Mouse (Mus musculus): ENCODE measurements around the gene Dhx34. TPM values are rescaled to one million over a fixed set of nuclear protein-coding genes. Genes with fewer than 3 reads are reported as not detected.
"Not testable (repeated sequence)": the region's sequence is repeated elsewhere in the genome, so short reads cannot be mapped to it uniquely, and the experiment has no call there.

Dhx34 gene
- 14.1 and 18.2 TPM in 2 replicates for polyA plus RNA-seq (2015; fragmentation: Nextera tagmentation; extraction: Ambion mirVana)

DNA sequence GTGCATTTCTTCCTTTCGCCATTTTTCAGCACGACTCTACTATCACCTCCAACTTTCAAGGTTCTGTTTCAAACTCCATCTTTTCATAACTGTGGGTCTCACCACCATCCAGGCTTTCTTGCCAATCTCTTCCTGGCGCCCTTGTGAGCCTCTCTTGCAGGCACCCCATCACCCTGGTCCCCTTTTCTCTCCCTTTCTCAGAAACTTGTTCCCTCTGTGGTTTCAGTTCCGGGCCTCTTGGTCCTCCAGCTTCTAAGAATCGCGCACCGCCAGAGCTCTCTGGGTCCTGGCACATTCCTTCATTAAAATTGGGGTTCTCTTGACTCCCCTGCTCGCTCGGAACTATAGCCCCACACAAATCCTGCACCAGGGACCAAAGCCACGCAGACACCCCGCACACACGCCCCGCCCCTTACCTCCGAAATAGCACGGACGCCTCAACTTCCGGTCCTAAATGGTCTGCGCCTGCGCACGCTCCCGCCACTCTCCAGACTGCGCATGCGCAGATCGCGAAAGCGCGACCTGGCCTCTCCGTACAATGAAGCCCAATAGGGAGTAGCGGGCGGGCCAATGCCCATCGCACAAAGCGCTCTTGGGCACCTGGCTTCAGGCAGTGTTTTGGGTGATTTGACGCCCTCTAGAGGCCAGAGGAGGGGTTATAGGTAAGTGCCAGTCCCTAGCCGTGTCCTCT is at the start of gene Dhx34:
Gene Dhx34, minus strand, starts transcription at position 456 of the 691 bp plus-strand sequence.
- Histone ChIP-seq H3K4me2 (peak within 1 kb of the TSS; percentile 66), H3K27ac (peak within 1 kb of the TSS; percentile 79), H3K9ac (peak within 1 kb of the TSS; percentile 69), H3K4me3 (replicated peaks) (peak within 1 kb of the TSS; percentile 65), H3K27me3 (no peaks in the 10 kb centered on the region), H3K9me3 (replicated peaks) (no peaks in the 10 kb centered on the region), H3K36me3 (peaks cover 25% of the 10 kb centered on the region), H3K4me1 (peaks cover 12% of the 10 kb centered on the region)
- peak; percentile 97 for ATAC-seq (replicated peaks; ENCODE audit: low FRiP score)
- WGBS: 2% methylated on average over 34 of the region's 34 CpGs

DNA sequence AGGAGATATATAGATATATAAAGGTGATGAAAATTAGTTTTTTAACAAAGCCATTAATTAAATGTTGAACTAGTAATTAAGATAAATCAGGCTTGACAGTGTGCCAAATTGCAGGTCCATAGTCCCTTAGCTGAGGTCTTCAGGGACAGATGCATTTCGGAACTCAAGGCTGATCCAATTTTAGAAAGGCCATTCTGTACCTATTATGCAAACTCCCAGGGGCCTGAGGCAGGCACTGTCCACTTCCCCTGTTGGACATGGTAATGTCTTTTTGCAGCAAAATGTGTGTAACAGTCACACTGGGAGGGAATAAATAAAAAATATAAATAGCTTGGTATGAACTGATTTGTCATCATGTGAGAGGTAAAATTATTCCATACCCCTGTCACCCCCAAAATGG is 49.3 kb upstream of the Dhx34 start:
- no peaks in the 10 kb centered on the region for H3K27me3 ChIP-seq
- no peak overlapping the region for H3K4me3 ChIP-seq (replicated peaks)
- H3K27ac ChIP-seq: no peak overlapping the region
- H3K9me3 ChIP-seq (replicated peaks): no peaks in the 10 kb centered on the region
- H3K36me3 ChIP-seq: peaks cover 14% of the 10 kb centered on the region
- no peak for ATAC-seq (replicated peaks; ENCODE audit: low FRiP score)
- H3K9ac ChIP-seq: no peak overlapping the region
- peaks cover 38% of the 10 kb centered on the region for H3K4me1 ChIP-seq
- 79% methylated on average over 1 of the region's 1 CpGs for WGBS
- H3K4me2 ChIP-seq: no peak overlapping the region

DNA sequence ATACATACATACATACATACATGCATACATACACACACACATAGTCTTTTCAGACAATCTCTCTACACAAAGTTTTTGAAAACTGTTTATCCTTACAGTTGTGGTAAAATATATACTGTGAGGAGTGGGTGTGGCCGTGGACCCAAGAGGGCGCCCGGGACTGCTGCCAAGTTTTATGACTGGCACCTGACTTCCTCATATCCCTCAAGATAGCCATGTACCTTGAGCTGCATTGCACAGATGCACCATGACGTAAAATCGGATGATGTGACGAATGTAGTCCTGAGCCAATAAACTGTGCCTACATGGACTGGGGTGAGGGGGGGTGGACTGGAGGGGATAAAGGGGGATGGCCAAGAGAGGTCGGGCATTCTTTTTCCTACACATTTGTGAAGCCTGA is 44.8 kb upstream of the Dhx34 start:
- not testable (repeated sequence) for H3K9me3 ChIP-seq (replicated peaks); ATAC-seq (replicated peaks; ENCODE audit: low FRiP score); H3K27me3 ChIP-seq; H3K4me2 ChIP-seq; H3K4me3 ChIP-seq (replicated peaks); H3K27ac ChIP-seq; H3K36me3 ChIP-seq; H3K9ac ChIP-seq; H3K4me1 ChIP-seq
- 86% methylated on average over 7 of the region's 7 CpGs for WGBS

DNA sequence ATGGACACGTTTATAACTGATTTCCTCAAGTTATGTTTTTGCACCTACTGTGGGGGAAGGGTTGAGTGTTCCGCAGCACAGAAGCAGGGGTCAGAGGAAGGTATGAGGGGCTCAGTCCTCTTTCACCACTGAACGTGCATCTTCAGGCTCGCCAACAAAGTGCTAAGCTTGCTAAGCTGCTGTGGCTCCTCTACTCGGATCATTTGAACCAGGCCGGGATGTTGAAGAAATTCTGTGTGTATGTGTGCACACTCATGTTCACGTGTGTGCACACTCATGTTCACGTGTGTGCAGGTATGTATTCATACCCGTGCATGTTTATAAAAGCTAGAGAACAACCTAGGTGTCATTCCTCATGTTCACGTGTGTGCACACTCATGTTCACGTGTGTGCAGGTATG is 44.0 kb upstream of the Dhx34 start:
- Histone ChIP-seq H3K9ac (no peak overlapping the region), H3K4me2 (no peak overlapping the region), H3K9me3 (replicated peaks) (peaks cover 3% of the 10 kb centered on the region; the same call in 1 of the 2 replicates), H3K4me3 (replicated peaks) (no peak overlapping the region), H3K27ac (no peak overlapping the region), H3K27me3 (no peaks in the 10 kb centered on the region), H3K36me3 (no peaks in the 10 kb centered on the region), H3K4me1 (no peaks in the 10 kb centered on the region)
- ATAC-seq (replicated peaks; ENCODE audit: low FRiP score): no peak
- 88% methylated on average over 11 of the region's 11 CpGs for WGBS

DNA sequence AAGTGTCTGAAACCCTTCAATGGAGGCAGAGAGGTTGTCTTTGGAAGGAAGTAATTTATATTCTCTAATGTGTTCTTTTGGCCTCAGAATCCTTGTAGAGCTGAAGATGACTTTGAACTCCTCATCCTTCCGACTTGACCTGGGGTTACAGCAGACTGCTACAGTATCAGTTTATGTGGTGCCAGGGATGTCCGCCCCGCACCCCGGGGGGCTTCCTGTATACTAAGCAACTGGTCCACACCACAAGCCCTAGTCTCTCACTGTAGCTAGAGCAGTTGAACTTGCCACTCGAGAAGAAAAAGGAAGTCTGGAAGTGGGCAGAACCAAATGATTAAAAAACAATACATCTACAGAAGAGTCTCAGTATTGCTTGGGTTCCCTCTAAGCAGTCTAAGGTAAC is 42.0 kb upstream of the Dhx34 start:
- Histone ChIP-seq H3K27ac (no peak overlapping the region), H3K4me1 (no peaks in the 10 kb centered on the region), H3K9me3 (replicated peaks) (peaks cover 3% of the 10 kb centered on the region; the same call in 1 of the 2 replicates), H3K9ac (no peak overlapping the region), H3K4me3 (replicated peaks) (no peak overlapping the region), H3K36me3 (no peaks in the 10 kb centered on the region), H3K27me3 (no peaks in the 10 kb centered on the region), H3K4me2 (no peak overlapping the region)
- WGBS: 80% methylated on average over 5 of the region's 5 CpGs
- no peak for ATAC-seq (replicated peaks; ENCODE audit: low FRiP score)

DNA sequence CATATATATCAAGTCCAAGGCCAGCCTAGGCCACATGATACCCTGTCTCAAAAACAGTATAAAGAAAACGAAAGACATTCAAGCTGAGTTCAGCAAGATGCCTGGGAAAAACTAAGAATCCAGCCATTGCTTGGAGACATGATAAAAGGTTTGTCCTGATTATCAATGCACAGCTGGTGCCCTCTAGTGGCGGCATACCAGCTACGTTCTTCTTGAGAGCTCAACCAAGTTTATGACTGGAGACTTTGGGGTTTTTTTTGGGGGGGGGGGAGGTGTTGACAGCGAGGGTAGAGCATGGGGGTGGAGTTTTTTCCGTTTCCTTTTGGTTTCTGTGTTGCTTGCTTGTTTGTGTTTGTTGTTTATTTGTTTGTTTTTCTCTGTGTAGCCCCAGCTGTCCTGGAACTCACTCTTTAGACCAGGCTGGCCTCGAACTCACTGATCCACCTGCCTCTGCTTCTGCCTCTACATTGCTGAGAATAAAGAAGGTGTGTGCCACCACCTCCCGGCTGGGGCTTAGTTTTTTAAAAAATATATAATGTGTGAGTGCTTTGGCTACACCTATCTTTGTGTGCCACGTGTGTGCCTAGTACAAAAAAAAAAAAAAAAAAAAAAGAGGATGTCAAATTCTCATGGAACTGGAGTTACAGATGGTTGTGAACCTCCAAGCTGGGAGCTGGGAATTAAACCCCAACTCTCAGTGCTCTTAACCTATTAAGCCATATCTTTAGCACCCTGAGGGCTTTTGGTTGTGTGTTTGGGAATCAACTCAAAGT is 41.4 kb upstream of the Dhx34 start:
- peaks cover 3% of the 10 kb centered on the region; the same call in 1 of the 2 replicates for H3K9me3 ChIP-seq (replicated peaks)
- ATAC-seq (replicated peaks; ENCODE audit: low FRiP score): no peak
- no peak overlapping the region for H3K9ac ChIP-seq
- no peak overlapping the region for H3K4me3 ChIP-seq (replicated peaks)
- no peak overlapping the region for H3K4me2 ChIP-seq
- no peaks in the 10 kb centered on the region for H3K36me3 ChIP-seq
- H3K27me3 ChIP-seq: no peaks in the 10 kb centered on the region
- no peaks in the 10 kb centered on the region for H3K4me1 ChIP-seq
- WGBS: 31% methylated on average over 8 of the region's 8 CpGs
- H3K27ac ChIP-seq: no peak overlapping the region

DNA sequence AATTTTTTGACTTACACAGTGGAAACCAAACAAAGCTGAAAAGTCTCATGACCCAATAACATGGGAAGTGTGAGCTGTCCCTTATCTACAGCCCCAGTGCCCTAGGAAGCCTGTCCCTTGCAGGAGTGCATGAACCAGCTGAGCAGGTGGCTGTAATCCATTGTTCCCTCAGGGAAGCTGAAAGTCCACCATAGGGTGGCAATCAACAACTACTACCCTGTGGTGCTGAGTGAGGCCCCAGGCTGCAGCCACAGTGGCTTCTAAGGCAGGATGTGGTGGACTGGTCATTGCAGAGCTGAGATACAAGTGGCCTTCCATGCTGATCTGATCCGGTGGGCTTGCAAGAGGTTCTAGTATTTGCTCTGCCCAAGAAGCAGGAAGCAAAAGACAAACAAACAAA is 39.3 kb upstream of the Dhx34 start:
- no peak for ATAC-seq (replicated peaks; ENCODE audit: low FRiP score)
- Histone ChIP-seq H3K4me1 (no peaks in the 10 kb centered on the region), H3K4me3 (replicated peaks) (no peak overlapping the region), H3K4me2 (no peak overlapping the region), H3K9me3 (replicated peaks) (peaks cover 3% of the 10 kb centered on the region; the same call in 1 of the 2 replicates), H3K27ac (no peak overlapping the region), H3K36me3 (no peaks in the 10 kb centered on the region), H3K9ac (no peak overlapping the region), H3K27me3 (no peaks in the 10 kb centered on the region)
- 82% methylated on average over 1 of the region's 1 CpGs for WGBS

DNA sequence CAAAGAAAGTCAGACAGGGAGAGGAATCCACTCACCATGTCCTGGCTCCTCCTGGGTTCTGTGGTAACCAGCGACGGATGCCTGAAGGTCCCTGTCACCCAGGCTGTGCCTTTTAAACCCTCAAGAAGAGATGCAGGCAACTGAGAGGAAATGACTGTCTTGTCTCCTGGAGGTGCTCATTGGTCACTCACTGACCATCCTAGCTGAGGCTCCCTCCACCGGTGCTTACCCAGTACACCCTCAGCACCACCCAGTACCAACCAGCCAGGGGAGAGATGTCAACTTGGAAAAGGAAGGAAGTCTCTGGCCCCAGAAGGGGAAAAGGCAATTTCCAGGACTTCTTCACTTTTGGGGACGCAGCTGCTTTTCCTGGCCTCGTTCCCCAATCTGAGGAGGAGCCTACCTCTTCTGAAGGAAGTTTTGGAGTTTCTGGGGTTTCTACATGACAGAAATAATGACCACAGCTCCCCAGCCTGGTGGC is 37.3 kb upstream of the Dhx34 start, which contains the start of gene C5ar1:
Gene C5ar1, minus strand, starts transcription at position 431 of the 481 bp plus-strand sequence.
- no peaks in the 10 kb centered on the region for H3K27me3 ChIP-seq
- H3K4me2 ChIP-seq: no peak within 1 kb of the TSS
- no peak within 1 kb of the TSS for H3K27ac ChIP-seq
- 89% methylated on average over 5 of the region's 5 CpGs for WGBS
- H3K9ac ChIP-seq: no peak within 1 kb of the TSS
- no peaks in the 10 kb centered on the region for H3K4me1 ChIP-seq
- H3K4me3 ChIP-seq (replicated peaks): no peak within 1 kb of the TSS
- no peaks in the 10 kb centered on the region for H3K36me3 ChIP-seq
- H3K9me3 ChIP-seq (replicated peaks): no peaks in the 10 kb centered on the region; the same call in 1 of the 2 replicates
- ATAC-seq (replicated peaks; ENCODE audit: low FRiP score): no peak

DNA sequence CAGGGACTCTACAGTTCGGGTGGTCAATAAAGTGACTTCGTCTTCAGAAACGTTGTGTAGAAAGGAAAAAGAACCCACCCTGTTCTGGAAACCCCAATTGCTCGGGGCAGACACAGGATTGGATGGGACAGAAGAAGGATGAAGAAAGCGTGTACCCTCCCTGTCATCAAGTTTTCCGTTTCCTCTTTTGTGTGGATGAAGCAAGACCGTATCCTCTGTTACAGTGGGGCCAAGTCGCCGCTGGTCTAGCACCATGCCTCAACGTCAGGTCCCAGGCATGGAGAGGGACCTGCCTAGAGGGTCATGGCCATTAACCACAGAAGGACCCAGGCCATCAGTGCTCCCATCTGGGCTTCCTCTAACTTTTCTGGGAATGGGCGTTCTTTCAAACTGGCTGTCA is 36.0 kb upstream of the Dhx34 start:
- Histone ChIP-seq H3K4me3 (replicated peaks) (no peak overlapping the region), H3K4me1 (no peaks in the 10 kb centered on the region), H3K27me3 (no peaks in the 10 kb centered on the region), H3K4me2 (no peak overlapping the region), H3K27ac (no peak overlapping the region), H3K9ac (no peak overlapping the region), H3K9me3 (replicated peaks) (no peaks in the 10 kb centered on the region), H3K36me3 (no peaks in the 10 kb centered on the region)
- no peak for ATAC-seq (replicated peaks; ENCODE audit: low FRiP score)
- 86% methylated on average over 11 of the region's 11 CpGs for WGBS

DNA sequence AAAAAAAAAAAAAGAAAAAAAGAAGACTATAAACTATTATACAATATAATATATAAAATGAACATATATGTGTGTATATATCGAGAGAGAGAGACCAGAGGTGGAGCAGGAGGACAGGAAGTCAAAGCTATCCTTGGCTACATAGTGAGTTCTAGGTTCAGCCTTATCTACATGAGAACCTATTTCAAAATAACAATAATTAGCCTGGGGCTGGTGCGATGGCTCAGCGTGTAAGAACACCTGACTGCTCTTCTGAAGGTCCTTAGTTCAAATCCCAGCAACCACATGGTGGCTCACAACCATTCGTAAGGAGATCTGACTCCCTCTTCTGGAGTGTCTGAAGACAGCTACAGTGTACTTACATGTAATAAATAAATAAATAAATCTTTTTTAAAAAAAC is 34.1 kb upstream of the Dhx34 start:
- not testable (repeated sequence) for H3K4me1 ChIP-seq; H3K27me3 ChIP-seq; H3K9ac ChIP-seq; ATAC-seq (replicated peaks; ENCODE audit: low FRiP score); H3K27ac ChIP-seq; H3K36me3 ChIP-seq; H3K4me2 ChIP-seq; H3K9me3 ChIP-seq (replicated peaks); H3K4me3 ChIP-seq (replicated peaks)
- 84% methylated on average over 4 of the region's 4 CpGs for WGBS

DNA sequence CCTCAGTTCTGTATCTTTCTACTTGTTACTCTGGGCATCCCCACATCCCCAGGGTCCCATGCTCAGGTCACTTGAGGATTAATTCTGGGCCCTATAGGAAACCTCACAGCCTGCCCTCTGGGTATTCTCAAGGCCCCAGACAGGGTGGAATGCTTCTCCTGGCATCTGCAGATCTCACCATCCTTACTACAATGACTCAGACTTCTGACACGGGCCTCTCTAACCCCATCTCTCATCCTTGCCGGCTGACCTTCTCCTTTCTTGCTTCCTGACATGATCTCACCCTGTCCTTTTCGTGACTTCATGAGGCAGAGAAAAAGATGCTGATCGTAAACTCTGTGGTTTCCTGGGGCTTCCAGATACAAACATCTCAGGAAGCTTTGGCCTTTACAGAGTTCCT is 32.4 kb upstream of the Dhx34 start:
- no peak overlapping the region for H3K4me2 ChIP-seq
- no peak overlapping the region for H3K9ac ChIP-seq
- H3K27me3 ChIP-seq: no peaks in the 10 kb centered on the region
- H3K36me3 ChIP-seq: no peaks in the 10 kb centered on the region
- H3K27ac ChIP-seq: no peak overlapping the region
- WGBS: 43% methylated on average over 4 of the region's 4 CpGs
- no peaks in the 10 kb centered on the region for H3K9me3 ChIP-seq (replicated peaks)
- H3K4me3 ChIP-seq (replicated peaks): no peak overlapping the region
- no peaks in the 10 kb centered on the region for H3K4me1 ChIP-seq
- no peak for ATAC-seq (replicated peaks; ENCODE audit: low FRiP score)

DNA sequence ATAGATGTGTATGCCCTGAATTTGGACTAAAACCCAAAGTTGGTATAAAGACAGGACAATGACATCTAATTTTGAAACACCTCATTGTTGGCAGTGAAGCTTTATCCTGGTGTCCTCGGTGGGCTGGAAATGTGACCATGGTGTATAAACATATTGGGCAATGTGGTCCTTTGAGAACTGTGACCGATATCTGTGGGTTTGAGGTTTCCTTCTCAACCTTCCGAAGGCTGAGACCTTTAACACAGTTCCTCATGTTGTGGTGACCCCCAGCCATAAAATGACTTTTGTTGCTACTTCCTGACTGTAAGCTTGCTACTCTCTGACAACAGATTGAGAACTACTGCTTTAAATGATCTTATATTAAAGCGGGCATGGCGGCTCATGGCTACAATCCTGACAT is 28.9 kb upstream of the Dhx34 start:
- H3K4me1 ChIP-seq: no peaks in the 10 kb centered on the region
- no peak overlapping the region for H3K27ac ChIP-seq
- no peak for ATAC-seq (replicated peaks; ENCODE audit: low FRiP score)
- H3K9ac ChIP-seq: no peak overlapping the region
- 80% methylated on average over 5 of the region's 5 CpGs for WGBS
- no peak overlapping the region for H3K4me2 ChIP-seq
- H3K9me3 ChIP-seq (replicated peaks): no peaks in the 10 kb centered on the region
- H3K4me3 ChIP-seq (replicated peaks): no peak overlapping the region
- no peaks in the 10 kb centered on the region for H3K36me3 ChIP-seq
- H3K27me3 ChIP-seq: no peaks in the 10 kb centered on the region

Measured in kidney, embryonic 15.5 days (tissue).